Mouse (Mus musculus) c-Kit-positive CD71-negative TER-119-negative erythroid progenitor cells, embryonic 14.5 days (primary cell): ENCODE data around the gene Pde1b.

Source experiments
- DNase-seq: peaks from one replicate; pipeline ENCODE4 v3.0.0-alpha.2; 2013; ENCODE audit warnings: low read depth

Pde1b gene

GRCm38 (mm10) chr15:103551053-103551452 is 48.2 kb downstream of the Pde1b start:
- no peak for DNase-seq

GRCm38 (mm10) chr15:103552096-103552690 is 49.4 kb downstream of the Pde1b start:
- peak; percentile 45 for DNase-seq

GRCm38 (mm10) chr15:103564981-103565380 is 62.1 kb downstream of the Pde1b start, which contains the start of gene Glycam1:
Glycam1 (minus strand) TSS chr15:103565081.
- DNase-seq: no peak
